Mouse (Mus musculus) kidney, adult 2 months (tissue): ENCODE measurements around the gene Tnrc6b.

Experiments
- CTCF ChIP-seq: fragments of 200-500 bp; conservative IDR thresholded peaks from 2 replicates; pipeline ENCODE4 v1.5.1; 2011; ENCODE audit warnings: low read depth, mild to moderate bottlenecking, control low read depth, low read length, moderate library complexity, mixed read lengths; ENCODE audit not compliant: insufficient read depth, insufficient read length
- POLR2A ChIP-seq: fragments of 200-500 bp; IDR thresholded peaks from one replicate; pipeline ENCODE4 v1.6.1; 2011; ENCODE audit warnings: low read depth, low read length, control low read depth

DNA sequence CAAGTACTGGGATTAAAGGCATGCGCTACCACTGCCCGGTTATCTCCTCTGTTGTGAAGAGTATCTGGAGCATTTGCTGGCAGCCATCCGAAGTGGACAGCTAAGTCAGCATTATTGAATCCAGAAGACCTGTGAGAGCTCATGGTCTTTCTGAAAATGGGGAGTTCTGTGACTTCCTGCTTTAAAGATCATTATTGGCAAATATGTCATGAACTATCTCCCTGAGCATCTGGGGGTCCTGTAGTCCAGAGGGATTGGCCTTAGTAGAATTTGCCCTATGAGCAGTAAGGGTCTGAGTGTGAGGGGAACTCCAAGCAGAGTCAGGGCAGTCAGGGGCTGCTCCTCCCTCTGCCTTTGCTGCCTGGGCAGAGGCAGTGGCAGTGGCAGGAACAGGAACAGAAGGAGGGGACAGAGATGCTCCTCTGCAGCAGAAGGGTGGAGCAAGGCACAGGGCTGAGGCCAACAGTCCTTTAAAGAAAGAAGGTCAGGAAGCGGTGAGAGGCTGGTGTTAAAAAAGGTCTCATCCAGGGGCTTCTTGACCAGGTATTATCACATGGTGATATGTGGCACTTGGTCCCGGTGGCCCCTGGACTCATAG is 69.1 kb downstream of the Tnrc6b start:
- TF ChIP-seq CTCF (no peak), POLR2A (no peak)
